Mouse (Mus musculus) intestine, postnatal 0 days (tissue): Measurements from ENCODE around the gene Ptgfrn. TPM values are rescaled to one million over a fixed set of nuclear protein-coding genes. Genes with fewer than 3 reads are reported as not detected.

Source experiments
- ATAC-seq: fragments of 200-750 bp; cut with Nextera tagmentation; 2 replicates; pipeline ENCODE4 v1.8.0; 2017; ENCODE audit warnings: mild to moderate bottlenecking, moderate TSS enrichment, moderate library complexity
- H3K27ac ChIP-seq: fragments of 300-500 bp; sonication (generic); 2 replicates; pipeline ENCODE4 v1.5.1; 2014; ENCODE audit warnings: mild to moderate bottlenecking, low read depth, low read length, moderate library complexity
- H3K27me3 ChIP-seq: fragments of 300-500 bp; sonication (generic); replicated peaks from 2 replicates; pipeline ENCODE4 v1.6.1; 2014; ENCODE audit warnings: low read length, mixed read lengths; ENCODE audit not compliant: control insufficient read depth, insufficient read depth
- H3K36me3 ChIP-seq: fragments of 300-500 bp; sonication (generic); 2 replicates; pipeline ENCODE4 v1.6.1; 2014; ENCODE audit warnings: mild to moderate bottlenecking, moderate library complexity; ENCODE audit not compliant: control insufficient read depth, insufficient read depth
- H3K4me1 ChIP-seq: fragments of 300-500 bp; sonication (generic); replicated peaks from 2 replicates; pipeline ENCODE4 v1.6.1; 2014; ENCODE audit warnings: antibody characterized with exemption, low read length, mixed read lengths; ENCODE audit not compliant: control insufficient read depth, insufficient read depth
- H3K4me2 ChIP-seq: fragments of 300-500 bp; sonication (generic); replicated peaks from 2 replicates; pipeline ENCODE4 v1.6.1; 2014; ENCODE audit warnings: low read depth, mild to moderate bottlenecking, moderate library complexity
- H3K4me3 ChIP-seq: fragments of 300-500 bp; sonication (generic); 2 replicates; pipeline ENCODE4 v1.5.1; 2014; ENCODE audit warnings: low read depth, low read length
- H3K9ac ChIP-seq: fragments of 300-500 bp; sonication (generic); 2 replicates; pipeline ENCODE4 v1.6.1; 2014; ENCODE audit warnings: mild to moderate bottlenecking, low read depth, low read length
- H3K9me3 ChIP-seq: fragments of 300-500 bp; sonication (generic); 2 replicates; pipeline ENCODE4 v1.6.1; 2016; ENCODE audit warnings: mixed run types; ENCODE audit not compliant: control insufficient read depth
- CTCF ChIP-seq: sonication (generic); IDR thresholded peaks from 2 replicates; pipeline ENCODE4 v1.5.1; 2016; ENCODE audit warnings: low read depth, mild to moderate bottlenecking, control low read depth, antibody characterized with exemption, moderate library complexity
- WGBS: fragments of 180-500 bp; shearing (Covaris S2); extraction: QIAGEN DNeasy Blood & Tissue Kit; methylation state at CpG from one replicate; pipeline ENCODE4 v1.1.7; 2014; 5-methylcytosine and 5-hydroxymethylcytosine counted together
- polyA plus RNA-seq: library from polyadenylated mRNA; unstranded; fragments of >200 nt; fragmentation: Nextera tagmentation; extraction: Ambion mirVana; gene quantifications from 2 replicates; pipeline ENCODE4 v1.2.1, GENCODE M21; 2015

Ptgfrn gene
- polyA plus RNA-seq, 1 experiment from 2014 or later: 5.6 TPM

- H3K27me3 ChIP-seq: no peaks in the 10 kb centered on the region
- no peak overlapping the region for H3K27ac ChIP-seq
- peaks cover 7% of the 10 kb centered on the region; the same call in 1 of the 2 replicates for H3K4me1 ChIP-seq
- ATAC-seq: no peak
- no peak for TF ChIP-seq CTCF
- H3K9ac ChIP-seq: no peak overlapping the region
- H3K4me3 ChIP-seq: no peak overlapping the region
- 79% methylated on average over 6 of the region's 6 CpGs for WGBS
- no peak overlapping the region for H3K4me2 ChIP-seq
- H3K36me3 ChIP-seq: no peaks in the 10 kb centered on the region
- H3K9me3 ChIP-seq: no peaks in the 10 kb centered on the region
Observed at GRCm38 (mm10) chr3:101005392-101005791, 104.7 kb downstream of the Ptgfrn start.

DNA sequence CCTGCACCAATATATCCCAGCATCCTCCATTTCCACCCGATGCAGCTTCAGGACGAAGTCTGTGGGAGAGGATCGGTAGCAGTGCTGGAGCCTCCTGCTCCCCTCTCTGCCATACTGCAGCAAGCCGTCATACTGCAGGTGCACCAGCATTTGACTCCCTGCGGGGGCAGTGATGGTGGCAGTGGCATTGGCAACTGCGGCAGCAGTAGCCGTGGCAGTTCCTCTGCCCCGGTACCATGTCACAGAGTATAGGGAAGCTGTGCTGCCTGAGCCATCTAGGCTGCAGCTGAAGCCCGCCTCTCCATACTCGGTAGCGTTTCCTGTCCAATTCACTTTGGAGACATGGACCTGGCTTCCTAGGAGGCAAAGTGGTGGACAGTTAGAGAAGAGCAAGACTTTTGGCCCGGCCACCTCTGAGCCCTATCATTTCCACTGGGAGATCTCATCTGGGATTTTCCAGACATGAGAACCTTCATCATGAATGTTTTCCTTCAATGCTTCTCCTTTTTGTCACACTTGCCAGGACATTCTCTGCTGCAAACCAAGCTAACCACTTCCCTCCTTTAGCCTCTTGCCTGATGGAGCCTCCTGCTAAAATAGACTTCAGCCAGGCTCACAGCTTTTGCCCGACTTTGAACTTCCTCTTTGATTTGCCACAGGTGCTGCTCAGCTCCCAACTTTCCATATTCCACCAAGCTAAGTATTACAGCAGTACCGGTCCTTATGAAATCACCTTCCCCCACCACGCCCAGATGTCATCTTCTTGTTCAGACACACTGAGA is 106.3 kb downstream of the Ptgfrn start:
- Histone ChIP-seq H3K4me2 (no peak overlapping the region), H3K27ac (no peak overlapping the region), H3K27me3 (no peaks in the 10 kb centered on the region), H3K9ac (no peak overlapping the region), H3K4me1 (0 out of 2 replicates have a peak, but pooled peaks cover 7% of the 10 kb centered on the region), H3K9me3 (no peaks in the 10 kb centered on the region), H3K4me3 (no peak overlapping the region), H3K36me3 (no peaks in the 10 kb centered on the region)
- 0 out of 2 replicates have a peak, but pooled peaks have one; percentile 20 for TF ChIP-seq CTCF
- ATAC-seq: no peak
- WGBS: 83% methylated on average over 15 of the region's 15 CpGs

DNA sequence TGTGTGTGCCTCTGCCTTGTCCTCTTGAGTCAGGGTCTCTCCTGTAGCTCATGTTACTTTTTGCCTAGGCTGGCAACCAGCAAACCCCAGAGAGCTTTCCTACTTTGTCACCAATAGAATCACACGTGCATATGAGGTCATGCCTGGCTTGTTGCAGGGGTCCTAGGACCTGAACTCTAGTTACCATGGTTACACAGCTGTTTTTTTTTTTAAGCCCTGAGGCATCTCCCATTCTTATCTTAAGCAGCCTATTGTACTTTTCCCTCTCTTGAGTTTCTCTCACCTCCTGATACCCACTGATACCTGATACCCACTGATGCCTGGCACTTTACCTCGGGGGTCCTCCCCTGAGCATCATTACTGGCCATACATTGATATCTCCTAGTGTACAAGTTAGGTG is 110.3 kb downstream of the Ptgfrn start:
- H3K27ac ChIP-seq: no peak overlapping the region
- TF ChIP-seq CTCF: no peak
- H3K36me3 ChIP-seq: no peaks in the 10 kb centered on the region
- H3K9ac ChIP-seq: no peak overlapping the region
- H3K4me1 ChIP-seq: no peaks in the 10 kb centered on the region
- WGBS: 38% methylated on average over 2 of the region's 2 CpGs
- H3K9me3 ChIP-seq: no peaks in the 10 kb centered on the region
- H3K27me3 ChIP-seq: no peaks in the 10 kb centered on the region
- H3K4me3 ChIP-seq: no peak overlapping the region
- ATAC-seq: no peak
- no peak overlapping the region for H3K4me2 ChIP-seq

DNA sequence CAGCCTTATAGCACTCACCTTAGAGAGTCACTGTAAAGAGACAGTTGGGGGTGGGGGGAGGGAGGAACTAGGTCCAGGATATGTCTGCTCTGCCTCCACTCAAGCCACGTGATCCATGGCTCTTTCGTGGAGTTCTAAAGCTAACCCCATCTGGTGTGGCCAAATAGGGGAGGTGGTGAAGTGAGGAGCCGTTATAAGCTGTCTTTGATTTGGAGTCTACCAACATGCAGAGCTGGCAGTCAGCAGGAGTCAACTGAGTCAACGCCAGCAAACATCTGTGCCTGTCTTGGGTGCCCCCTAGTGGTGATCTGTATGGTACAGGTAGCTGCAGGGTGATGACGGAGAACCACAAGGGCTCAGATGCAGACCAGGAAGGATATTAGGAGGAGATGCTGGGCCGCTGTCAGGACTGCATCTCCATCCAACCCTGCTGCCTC is 111.2 kb downstream of the Ptgfrn start:
- H3K9ac ChIP-seq: no peak overlapping the region
- no peaks in the 10 kb centered on the region for H3K27me3 ChIP-seq
- no peak overlapping the region for H3K27ac ChIP-seq
- no peaks in the 10 kb centered on the region for H3K9me3 ChIP-seq
- H3K4me2 ChIP-seq: peak overlapping the region; percentile 35; the same call in 1 of the 2 replicates
- ATAC-seq: no peak
- no peak overlapping the region for H3K4me3 ChIP-seq
- 15% methylated on average over 6 of the region's 6 CpGs for WGBS
- TF ChIP-seq CTCF: peak; percentile 94
- no peaks in the 10 kb centered on the region for H3K36me3 ChIP-seq
- H3K4me1 ChIP-seq: no peaks in the 10 kb centered on the region

DNA sequence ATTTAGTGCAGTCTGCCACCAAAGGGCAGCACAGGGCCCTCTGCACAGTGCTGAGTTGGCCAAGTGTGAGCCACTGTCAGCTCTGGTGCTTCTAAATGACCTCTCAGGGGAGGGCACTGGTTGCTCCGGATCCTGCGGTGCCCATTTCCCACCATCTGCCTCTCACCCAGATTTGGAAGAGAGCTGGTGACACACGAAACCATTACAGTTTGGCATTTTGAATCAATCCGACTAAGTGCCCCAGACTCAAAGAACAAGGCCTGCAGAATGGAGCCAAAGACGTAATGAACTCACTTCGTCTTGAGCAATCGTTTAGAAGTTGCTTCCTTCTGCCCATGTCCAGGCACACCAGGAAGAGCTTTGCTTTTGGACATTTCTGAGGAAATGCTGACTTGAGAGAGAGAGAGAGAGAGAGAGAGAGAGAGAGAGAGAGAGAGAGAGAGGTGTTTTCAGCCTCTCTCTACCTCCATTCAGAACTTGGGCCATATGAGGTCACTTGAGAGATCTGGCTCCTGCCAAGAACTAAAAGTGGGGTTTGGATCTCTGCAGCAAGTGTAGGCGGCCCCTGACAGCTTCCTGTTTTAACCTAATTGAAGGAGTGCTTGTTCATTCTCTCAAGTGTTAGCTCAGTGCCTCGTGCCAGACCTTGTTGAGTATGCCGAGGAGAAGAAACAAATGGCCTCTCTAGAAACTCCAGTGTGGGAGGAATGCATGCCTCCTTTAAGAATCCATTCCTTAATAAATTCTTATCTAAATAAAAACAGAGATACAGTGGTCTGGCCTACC is 112.1 kb downstream of the Ptgfrn start:
- H3K4me1 ChIP-seq: no peaks in the 10 kb centered on the region
- H3K4me3 ChIP-seq: no peak overlapping the region
- H3K9me3 ChIP-seq: no peaks in the 10 kb centered on the region
- no peak overlapping the region for H3K27ac ChIP-seq
- H3K27me3 ChIP-seq: no peaks in the 10 kb centered on the region
- no peak overlapping the region for H3K9ac ChIP-seq
- no peak for TF ChIP-seq CTCF
- no peak overlapping the region for H3K4me2 ChIP-seq
- no peak for ATAC-seq
- 68% methylated on average over 10 of the region's 10 CpGs for WGBS
- no peaks in the 10 kb centered on the region for H3K36me3 ChIP-seq

GRCm38 (mm10) chr3:100994252-100994651 is 115.8 kb downstream of the Ptgfrn start:
- no peak overlapping the region for H3K27ac ChIP-seq
- no peak overlapping the region for H3K4me2 ChIP-seq
- H3K36me3 ChIP-seq: no peaks in the 10 kb centered on the region
- no peaks in the 10 kb centered on the region for H3K4me1 ChIP-seq
- no peaks in the 10 kb centered on the region for H3K9me3 ChIP-seq
- no peak overlapping the region for H3K9ac ChIP-seq
- no peaks in the 10 kb centered on the region for H3K27me3 ChIP-seq
- H3K4me3 ChIP-seq: no peak overlapping the region
- ATAC-seq: no peak
- WGBS: 87% methylated on average over 4 of the region's 4 CpGs
- no peak for TF ChIP-seq CTCF
